Mouse (Mus musculus) MEL (cell line): ENCODE data around the gene Pla2g2c.

Experiments
- CTCF ChIP-seq, 3 experiments: IDR thresholded peaks in 2 of 3; conservative IDR thresholded peaks in 1 of 3; 2 replicates each; pipeline ENCODE4 v1.5.1; 2011 to 2012; ENCODE audit warnings: low read length in 3 of 3, low read depth in 2 of 3, mild to moderate bottlenecking in 2 of 3, improper control_type of control experiment in 1 of 3, inconsistent platforms in 1 of 3, mixed read lengths in 1 of 3, moderate library complexity in 1 of 3; ENCODE audit not compliant: control insufficient read depth in 1 of 3, insufficient read depth in 1 of 3, poor library complexity in 1 of 3, severe bottlenecking in 1 of 3
- ELF1 ChIP-seq: IDR thresholded peaks from 2 replicates; pipeline ENCODE4 v1.6.1; 2014; ENCODE audit warnings: low read depth, mild to moderate bottlenecking, inconsistent platforms, low read length, improper control_type of control experiment, moderate library complexity
- EP300 ChIP-seq, 2 experiments: IDR thresholded peaks; 2 replicates each; pipeline ENCODE4 v1.6.1; 2011; ENCODE audit warnings: improper control_type of control experiment in 2 of 2, low read length in 2 of 2, low read depth in 1 of 2, mild to moderate bottlenecking in 1 of 2
- ETS1 ChIP-seq: IDR thresholded peaks from 2 replicates; pipeline ENCODE4 v1.6.1; 2012; ENCODE audit warnings: low read depth, mild to moderate bottlenecking, inconsistent platforms, low read length, improper control_type of control experiment, moderate library complexity
- GATA1 ChIP-seq: IDR thresholded peaks from 2 replicates; pipeline ENCODE4 v1.6.1; 2011; ENCODE audit warnings: low read depth, low read length, improper control_type of control experiment
- POLR2A ChIP-seq, 2 experiments: IDR thresholded peaks; 2 replicates each; pipeline ENCODE4 v1.6.1; 2011 to 2012; ENCODE audit warnings: low read length in 2 of 2, mild to moderate bottlenecking in 2 of 2, control low read depth in 1 of 2, improper control_type of control experiment in 1 of 2, low read depth in 1 of 2, moderate library complexity in 1 of 2; ENCODE audit not compliant: control insufficient read depth in 1 of 2, insufficient read depth in 1 of 2, poor library complexity in 1 of 2
- RCOR1 ChIP-seq: IDR thresholded peaks from 2 replicates; pipeline ENCODE4 v1.6.1; 2012; ENCODE audit warnings: low read depth, mild to moderate bottlenecking, inconsistent platforms, low read length, improper control_type of control experiment
- TAL1 ChIP-seq: IDR thresholded peaks from 2 replicates; pipeline ENCODE4 v1.6.1; 2012; ENCODE audit warnings: mild to moderate bottlenecking, inconsistent platforms, low read length, moderate library complexity, mixed read lengths
- USF2 ChIP-seq, 2 experiments: IDR thresholded peaks; 2 replicates each; pipeline ENCODE4 v1.6.1; 2011 to 2012; ENCODE audit warnings: improper control_type of control experiment in 2 of 2, low read length in 2 of 2, borderline replicate concordance in 1 of 2, inconsistent platforms in 1 of 2, low read depth in 1 of 2, mild to moderate bottlenecking in 1 of 2; ENCODE audit not compliant: insufficient read depth in 1 of 2
- ZNF384 ChIP-seq: IDR thresholded peaks from 2 replicates; pipeline ENCODE4 v1.6.1; 2012; ENCODE audit warnings: low read depth, mild to moderate bottlenecking, inconsistent platforms, low read length, improper control_type of control experiment

- no peak for TF ChIP-seq CTCF (IDR thresholded peaks at IDR 0.05 in 2 of 3, conservative IDR thresholded peaks at IDR 0.05 in 1 of 3; ENCODE audit: control insufficient read depth in 1 of 3, insufficient read depth in 1 of 3, low read depth in 2 of 3, low read length in 3 of 3, poor library complexity in 1 of 3, severe bottlenecking in 1 of 3)
- no peak for TF ChIP-seq USF2 (IDR thresholded peaks at IDR 0.05; ENCODE audit: borderline replicate concordance in 1 of 2, insufficient read depth in 1 of 2, low read depth in 1 of 2, low read length in 2 of 2)
- no peak for TF ChIP-seq GATA1
- TF ChIP-seq ETS1 = no peak
- TF ChIP-seq POLR2A (IDR thresholded peaks at IDR 0.05; ENCODE audit: control insufficient read depth in 1 of 2, insufficient read depth in 1 of 2, low read depth in 1 of 2, low read length in 2 of 2, poor library complexity in 1 of 2) = no peak
- no peak for TF ChIP-seq EP300 (IDR thresholded peaks at IDR 0.05; ENCODE audit: low read depth in 1 of 2, low read length in 2 of 2)
- no peak for TF ChIP-seq ELF1
- TF ChIP-seq ZNF384 = no peak
- TF ChIP-seq RCOR1 = no peak
- no peak for TF ChIP-seq TAL1
Measured at GRCm38 (mm10) chr4:138712096-138712495, 12.5 kb upstream of the Pla2g2c start.
